Mouse (Mus musculus) testis, adult 2 months (tissue): ENCODE results near the gene Parp4.

Experiments used
- CTCF ChIP-seq: fragments of 200-500 bp; IDR thresholded peaks from 2 replicates; pipeline ENCODE4 v1.5.1; 2012; ENCODE audit warnings: low read depth, mild to moderate bottlenecking, inconsistent platforms, low read length, moderate library complexity; ENCODE audit not compliant: control insufficient read depth, insufficient read depth, insufficient replicate concordance
- POLR2A ChIP-seq: fragments of 200-500 bp; IDR thresholded peaks from 2 replicates; pipeline ENCODE4 v1.6.1; 2012; ENCODE audit warnings: low read depth, mild to moderate bottlenecking, inconsistent platforms, low read length, moderate library complexity; ENCODE audit not compliant: control insufficient read depth

- TF ChIP-seq POLR2A, result no peak
- no peak for TF ChIP-seq CTCF
These were observed 122.4 kb downstream of the Parp4 start for GRCm38 (mm10) chr14:56697836-56698235.
